Mouse (Mus musculus): ENCODE results near the gene Usp1. TPM values are rescaled to one million over a fixed set of nuclear protein-coding genes. Genes with fewer than 3 reads are reported as not detected.
"Not testable (repeated sequence)": the region's sequence is repeated elsewhere in the genome, so short reads cannot be mapped to it uniquely, and the experiment has no call there.

Gene Usp1
- total RNA-seq, 2 experiments from 2014 or later: 15.9 to 16.8 TPM

DNA sequence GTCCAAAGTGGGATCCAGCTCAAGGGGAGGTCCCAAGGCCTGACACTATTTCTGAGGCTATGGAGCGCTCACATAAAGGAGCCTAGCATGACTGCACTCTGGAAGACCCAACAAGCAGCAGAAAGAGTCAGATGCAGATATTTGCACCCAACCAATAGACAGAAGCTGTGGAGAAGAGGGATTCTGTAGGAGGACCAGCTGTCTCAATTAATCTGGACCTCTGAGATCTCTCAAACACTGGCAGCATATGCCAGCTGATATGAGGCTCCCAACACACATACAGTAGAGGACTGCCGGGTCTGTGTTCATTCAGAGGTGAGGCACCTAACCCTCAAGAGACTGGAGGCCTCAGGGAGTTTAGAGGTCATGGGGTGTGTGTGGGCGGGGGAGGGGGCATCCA lies 56.4 kb downstream of the Usp1 start:
- not testable (repeated sequence) for DNase-seq

DNA sequence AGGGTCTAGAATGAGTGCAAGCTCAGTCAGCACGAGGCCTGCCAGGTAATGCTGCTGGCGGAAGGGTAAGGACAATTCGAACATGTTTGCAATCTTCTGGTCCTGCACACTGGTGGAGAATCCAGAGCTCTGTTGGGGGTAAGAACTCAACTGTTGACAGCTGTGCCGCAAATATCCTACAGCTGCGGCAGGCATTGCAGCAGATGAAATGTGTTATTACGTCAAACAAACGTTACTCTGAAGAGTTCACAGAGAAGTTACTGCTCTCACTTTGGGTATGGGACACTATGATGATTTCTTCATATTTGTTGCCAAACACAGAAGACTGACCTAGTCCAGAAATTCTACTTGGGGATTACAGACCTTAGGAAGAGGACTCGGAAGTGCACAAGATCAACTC lies 61.1 kb downstream of the Usp1 start:
- DNase-seq: no peak

Other genes starting within 250 kb of the Usp1 start
- under 1 TPM in 1 of 2 experiments, not detected in 1; 0.07 TPM for gene L1td1, start 197.1 kb upstream of the Usp1 start, total RNA-seq (2021)
- gene Kank4, start 106.3 kb upstream of the Usp1 start, total RNA-seq (2021): under 1 TPM; 0.52 to 0.72 TPM
- gene I0C0044D17Rik, start 100.0 kb upstream of the Usp1 start, total RNA-seq (2021): not detected
- gene Angptl3, start 107.1 kb downstream of the Usp1 start, total RNA-seq (2021): 1 to 10 TPM; 4.0 to 4.2 TPM
- 10 to 100 TPM in 1 of 2 experiments, 1 to 10 TPM in 1; 9.0 to 11.3 TPM for gene Dock7, start 197.1 kb downstream of the Usp1 start, total RNA-seq (2021)

All from heart, adult 18-20 months (tissue).